Mouse (Mus musculus) forebrain, postnatal 0 days (tissue): ENCODE data around the gene Dgkd. TPM values are rescaled to one million over a fixed set of nuclear protein-coding genes. Genes with fewer than 3 reads are reported as not detected.

ENCODE experiments used
- ATAC-seq: fragments of 200-750 bp; cut with Nextera tagmentation; 2 replicates; pipeline ENCODE4 v1.8.0; 2017; ENCODE audit warnings: mild to moderate bottlenecking, moderate library complexity
- DNase-seq: peaks from one replicate; pipeline ENCODE4 v3.0.0-alpha.2; 2015
- H3K27ac ChIP-seq: fragments of 300-500 bp; sonication (generic); 2 replicates; pipeline ENCODE4 v1.5.1; 2014; ENCODE audit warnings: low read depth, mild to moderate bottlenecking, antibody characterized with exemption, low read length, moderate library complexity, mixed read lengths
- H3K27me3 ChIP-seq: fragments of 300-500 bp; sonication (generic); 2 replicates; pipeline ENCODE4 v1.6.1; 2014; ENCODE audit warnings: mild to moderate bottlenecking, low read length, mixed read lengths; ENCODE audit not compliant: insufficient read depth
- H3K36me3 ChIP-seq: fragments of 300-500 bp; sonication (generic); 2 replicates; pipeline ENCODE4 v1.6.1; 2014; ENCODE audit warnings: mild to moderate bottlenecking, moderate library complexity; ENCODE audit not compliant: insufficient read depth
- H3K4me1 ChIP-seq: fragments of 300-500 bp; sonication (generic); 2 replicates; pipeline ENCODE4 v1.6.1; 2014; ENCODE audit warnings: antibody characterized with exemption; ENCODE audit not compliant: insufficient read depth
- H3K4me2 ChIP-seq: fragments of 300-500 bp; sonication (generic); 2 replicates; pipeline ENCODE4 v1.6.1; 2014; ENCODE audit warnings: low read depth, mild to moderate bottlenecking, moderate library complexity
- H3K4me3 ChIP-seq: fragments of 300-500 bp; sonication (generic); 2 replicates; pipeline ENCODE4 v1.5.1; 2014; ENCODE audit warnings: low read depth, low read length, mixed read lengths
- H3K9ac ChIP-seq: fragments of 300-500 bp; sonication (generic); 2 replicates; pipeline ENCODE4 v1.6.1; 2014; ENCODE audit warnings: mild to moderate bottlenecking
- H3K9me3 ChIP-seq: fragments of 300-500 bp; sonication (generic); 2 replicates; pipeline ENCODE4 v1.6.1; 2016; ENCODE audit warnings: low read length
- CTCF ChIP-seq: sonication (generic); IDR thresholded peaks from 2 replicates; pipeline ENCODE4 v1.5.1; 2016; ENCODE audit warnings: antibody characterized with exemption, control low read depth, low read depth
- WGBS: fragments of 180-500 bp; shearing (Covaris S2); extraction: QIAGEN DNeasy Blood & Tissue Kit; methylation state at CpG from one replicate; pipeline ENCODE4 v1.1.7; 2014; 5-methylcytosine and 5-hydroxymethylcytosine counted together
- polyA plus RNA-seq: library from polyadenylated mRNA; unstranded; fragments of >200 nt; fragmentation: Nextera tagmentation; extraction: Ambion mirVana; gene quantifications from 2 replicates; pipeline ENCODE4 v1.2.1, GENCODE M21; 2015
- total RNA-seq: library from RNA; depleted of rRNA; stranded (reverse); fragments of >200 nt; gene quantifications from 2 replicates; pipeline ENCODE4 v1.2.3, GENCODE M21; 2014

The Dgkd gene
- total and polyA plus RNA-seq, 2 experiments from 2014 or later: 37.1 to 80.4 TPM

DNA sequence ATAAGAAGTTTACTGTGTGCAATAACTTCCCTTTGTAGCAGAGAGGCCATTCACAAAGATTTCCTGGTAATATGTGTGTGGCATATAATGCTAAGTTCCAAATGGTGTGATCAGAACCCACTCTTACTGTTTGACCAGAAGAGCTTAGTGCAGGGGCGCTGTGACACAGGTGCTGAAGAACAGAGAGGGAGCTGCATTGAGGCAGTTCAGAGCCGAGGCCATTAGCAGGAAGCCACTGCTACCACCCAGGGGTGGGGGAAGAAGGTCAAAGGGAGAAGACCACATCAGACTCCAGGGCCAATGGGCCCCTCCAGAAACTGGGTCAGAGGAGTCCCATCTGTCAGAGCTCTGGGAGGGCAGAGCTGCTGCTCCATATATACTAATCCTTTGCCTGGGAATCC, 1.8 kb downstream of the Dgkd start:
- Histone ChIP-seq H3K4me2 (peak overlapping the region; percentile 88), H3K27me3 (no peaks in the 10 kb centered on the region), H3K36me3 (no peaks in the 10 kb centered on the region), H3K4me3 (peak overlapping the region; percentile 92; the same call in 1 of the 2 replicates), H3K27ac (no peak overlapping the region), H3K9me3 (no peaks in the 10 kb centered on the region), H3K9ac (no peak overlapping the region), H3K4me1 (peaks cover 14% of the 10 kb centered on the region)
- no peak for TF ChIP-seq CTCF
- 26% methylated on average over 2 of the region's 2 CpGs for WGBS
- ATAC-seq (no peak), DNase-seq (no peak)

GRCm38 (mm10) chr1:87855522-87855921, 2.4 kb downstream of the Dgkd start:
- no peaks in the 10 kb centered on the region for H3K27me3 ChIP-seq
- DNase-seq (no peak), ATAC-seq (no peak)
- no peak for TF ChIP-seq CTCF
- no peaks in the 10 kb centered on the region for H3K36me3 ChIP-seq
- H3K27ac ChIP-seq: no peak overlapping the region
- 73% methylated on average over 1 of the region's 1 CpGs for WGBS
- no peak overlapping the region for H3K4me2 ChIP-seq
- peaks cover 14% of the 10 kb centered on the region for H3K4me1 ChIP-seq
- no peak overlapping the region for H3K4me3 ChIP-seq
- H3K9me3 ChIP-seq: no peaks in the 10 kb centered on the region
- H3K9ac ChIP-seq: no peak overlapping the region

DNA sequence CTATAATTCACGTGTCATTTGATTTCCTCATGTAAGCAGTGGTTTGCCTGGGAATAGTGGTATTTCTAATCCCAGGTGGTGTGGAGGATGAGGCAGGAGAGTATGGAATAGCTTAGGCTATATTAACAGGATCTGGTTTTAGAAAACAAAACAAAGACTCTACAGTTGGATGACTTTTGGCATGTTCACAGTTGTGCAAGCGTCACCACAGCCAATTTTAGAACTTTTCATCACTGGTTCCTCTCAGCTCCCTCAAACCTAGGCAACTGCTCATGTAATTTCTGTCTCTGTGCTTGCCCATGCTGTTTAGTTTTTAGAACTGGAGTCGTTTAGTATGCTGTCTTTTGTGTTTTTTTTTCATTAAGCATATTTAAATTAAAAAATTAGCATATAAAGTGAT, 3.7 kb downstream of the Dgkd start:
- DNase-seq: no peak

DNA sequence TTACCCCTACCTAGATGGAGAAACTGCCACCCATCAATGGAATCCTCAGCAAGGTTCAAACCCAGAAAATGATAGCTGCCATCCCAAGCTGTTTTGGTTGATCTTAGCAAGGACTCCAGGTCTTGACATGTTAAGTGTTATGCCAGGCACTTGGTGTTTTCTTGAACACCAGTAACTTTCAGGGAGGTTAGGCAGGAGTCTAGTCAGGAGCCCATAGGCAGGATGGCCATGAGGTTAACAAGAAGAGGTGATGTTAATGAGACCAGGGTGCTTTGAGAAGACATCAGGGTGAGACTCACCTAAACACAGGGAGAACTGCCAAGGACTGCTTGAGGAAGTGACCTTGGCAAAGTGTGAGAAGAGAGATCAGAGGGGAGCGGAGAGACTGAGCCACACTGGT, 4.9 kb downstream of the Dgkd start:
- Histone ChIP-seq H3K4me2 (no peak overlapping the region), H3K4me1 (peaks cover 9% of the 10 kb centered on the region), H3K27ac (no peak overlapping the region), H3K27me3 (no peaks in the 10 kb centered on the region), H3K36me3 (no peaks in the 10 kb centered on the region), H3K9ac (no peak overlapping the region), H3K4me3 (no peak overlapping the region), H3K9me3 (no peaks in the 10 kb centered on the region)
- WGBS: 97% methylated on average over 1 of the region's 1 CpGs
- DNase-seq: no peak
- no peak for TF ChIP-seq CTCF
- ATAC-seq: no peak

More for the DNA sequence above, 3.7 kb downstream of the Dgkd start:
- Histone ChIP-seq H3K4me3 (no peak overlapping the region), H3K27me3 (no peaks in the 10 kb centered on the region), H3K36me3 (no peaks in the 10 kb centered on the region), H3K9me3 (no peaks in the 10 kb centered on the region), H3K4me2 (no peak overlapping the region), H3K4me1 (peaks cover 14% of the 10 kb centered on the region), H3K27ac (no peak overlapping the region), H3K9ac (no peak overlapping the region)
- no peak for ATAC-seq
- no peak for TF ChIP-seq CTCF
- 69% methylated on average over 3 of the region's 3 CpGs for WGBS

DNA sequence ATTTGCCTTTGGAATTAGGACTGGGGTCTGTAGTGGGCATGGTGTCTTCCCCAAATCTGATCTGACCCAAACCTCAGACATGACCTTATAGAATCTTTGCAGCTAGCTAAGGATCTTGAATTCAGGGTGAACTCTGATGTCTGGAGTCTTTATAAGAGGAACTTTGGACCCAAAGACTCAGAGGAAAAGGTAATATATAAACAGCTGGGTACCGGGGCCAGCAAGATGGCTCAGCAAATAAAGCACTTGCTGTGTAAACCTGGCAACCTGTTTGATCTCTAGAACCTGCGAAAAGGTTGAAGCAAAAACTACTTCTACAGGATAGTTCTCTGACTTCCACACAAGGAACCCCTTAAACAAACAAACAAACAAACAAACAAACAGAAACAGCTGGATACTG, 5.4 kb downstream of the Dgkd start:
- no peak for TF ChIP-seq CTCF
- H3K4me3 ChIP-seq: no peak overlapping the region
- no peak overlapping the region for H3K9ac ChIP-seq
- ATAC-seq: no peak
- no peak overlapping the region for H3K27ac ChIP-seq
- WGBS: 92% methylated on average over 2 of the region's 2 CpGs
- no peaks in the 10 kb centered on the region for H3K9me3 ChIP-seq
- no peak overlapping the region for H3K4me2 ChIP-seq
- H3K4me1 ChIP-seq: peaks cover 9% of the 10 kb centered on the region
- H3K36me3 ChIP-seq: no peaks in the 10 kb centered on the region
- no peak for DNase-seq
- H3K27me3 ChIP-seq: no peaks in the 10 kb centered on the region

DNA sequence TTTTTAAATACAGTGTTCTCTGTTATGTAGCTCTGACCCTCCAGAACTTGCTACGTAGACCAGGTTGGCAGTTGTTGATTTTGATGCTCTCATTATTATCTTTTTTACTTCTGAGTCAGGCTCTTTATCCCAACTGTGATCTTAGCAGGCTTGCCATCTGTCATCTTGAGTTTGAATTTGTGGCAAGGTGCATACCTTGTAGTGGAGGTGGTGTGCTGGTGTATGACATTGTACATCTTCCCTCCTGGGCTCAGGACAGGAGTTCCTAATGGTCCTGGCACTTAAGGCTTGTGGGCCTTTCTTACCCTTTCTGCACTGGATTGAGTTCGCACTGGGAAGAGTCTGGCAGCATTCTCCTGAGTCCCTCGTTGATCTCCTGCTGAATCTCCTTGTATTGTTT, 10.5 kb downstream of the Dgkd start:
- no peak overlapping the region for H3K4me3 ChIP-seq
- ATAC-seq (no peak), DNase-seq (no peak)
- no peak overlapping the region for H3K27ac ChIP-seq
- no peak for TF ChIP-seq CTCF
- no peaks in the 10 kb centered on the region for H3K36me3 ChIP-seq
- H3K9ac ChIP-seq: no peak overlapping the region
- 66% methylated on average over 3 of the region's 3 CpGs for WGBS
- no peak overlapping the region for H3K4me2 ChIP-seq
- H3K27me3 ChIP-seq: no peaks in the 10 kb centered on the region
- H3K9me3 ChIP-seq: no peaks in the 10 kb centered on the region
- H3K4me1 ChIP-seq: no peaks in the 10 kb centered on the region

DNA sequence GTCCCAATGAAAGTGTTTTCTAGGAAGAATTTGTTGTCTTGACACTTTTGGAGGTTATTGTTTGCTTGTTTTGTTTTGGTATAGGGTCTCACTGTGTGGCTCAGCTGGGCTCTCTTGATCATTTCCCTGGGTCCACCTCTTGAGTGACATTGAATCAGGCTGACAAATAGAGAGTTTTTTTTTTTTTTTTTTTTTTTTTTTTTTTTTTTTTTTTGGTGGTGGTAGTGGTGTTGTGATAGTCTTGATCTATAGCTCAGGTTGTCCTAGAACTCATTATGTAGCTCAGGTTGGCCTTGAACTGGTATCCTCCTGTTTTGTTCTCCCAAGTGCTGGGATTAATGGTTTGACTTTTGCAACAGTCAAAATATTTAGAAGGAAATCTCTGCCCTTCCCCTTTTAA, 11.8 kb downstream of the Dgkd start:
- Histone ChIP-seq H3K9ac (no peak overlapping the region), H3K4me1 (no peaks in the 10 kb centered on the region), H3K4me2 (no peak overlapping the region), H3K4me3 (no peak overlapping the region), H3K27me3 (no peaks in the 10 kb centered on the region), H3K27ac (no peak overlapping the region), H3K36me3 (no peaks in the 10 kb centered on the region), H3K9me3 (no peaks in the 10 kb centered on the region)
- TF ChIP-seq CTCF: no peak
- ATAC-seq (no peak), DNase-seq (no peak)

DNA sequence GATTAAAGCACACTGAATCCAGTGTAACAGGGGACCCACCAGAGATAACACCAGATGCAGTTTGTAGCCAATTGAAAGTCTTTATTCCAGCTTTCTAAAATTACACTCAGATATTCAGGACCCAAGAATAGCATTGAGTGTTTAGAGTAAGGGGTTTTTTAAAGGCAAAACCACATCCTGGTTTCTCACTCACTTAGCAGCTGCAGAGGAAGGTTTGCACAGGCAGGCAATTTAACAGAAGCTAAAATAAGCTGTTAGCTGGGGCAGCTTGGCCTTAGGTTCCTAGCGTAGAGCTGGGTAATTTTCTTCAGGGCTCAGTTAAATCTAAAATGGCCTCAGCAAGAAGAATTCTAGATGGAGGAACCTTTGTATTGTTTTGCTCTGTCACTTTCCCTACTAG, 13.6 kb downstream of the Dgkd start:
- no peak overlapping the region for H3K9ac ChIP-seq
- H3K9me3 ChIP-seq: no peaks in the 10 kb centered on the region
- no peaks in the 10 kb centered on the region for H3K4me1 ChIP-seq
- 85% methylated on average over 1 of the region's 1 CpGs for WGBS
- H3K27ac ChIP-seq: no peak overlapping the region
- ATAC-seq (0 out of 2 replicates have a peak, but pooled peaks have one; percentile 8), DNase-seq (no peak)
- H3K4me3 ChIP-seq: no peak overlapping the region
- TF ChIP-seq CTCF: no peak
- no peak overlapping the region for H3K4me2 ChIP-seq
- H3K27me3 ChIP-seq: no peaks in the 10 kb centered on the region
- H3K36me3 ChIP-seq: no peaks in the 10 kb centered on the region
